Mouse (Mus musculus) gastrocnemius, postnatal 36 days (tissue): Measurements from ENCODE around the gene Ddc. TPM values are rescaled to one million over a fixed set of nuclear protein-coding genes. Genes with fewer than 3 reads are reported as not detected.

Experiments
- DNase-seq, 2 experiments: peaks; one replicate each; pipeline ENCODE4 v3.0.0; 2022
- intact Hi-C: fragments of 180-260 bp; cut with DNase I; formaldehyde crosslinking; loops from one replicate; pipeline ENCODE4 v1.15.1; 2025
- long read RNA-seq, 2 experiments: library from polyadenylated mRNA; stranded (forward); transcript quantifications; one replicate each; pipeline ENCODE4 v2.0.0; 2021
- total RNA-seq, 2 experiments: library from RNA; stranded (reverse); gene quantifications; 2 replicates each; pipeline ENCODE4 v1.2.3; 2021

The Ddc gene
- total RNA-seq = under 1 TPM; 0.66 to 0.86 TPM
- long read RNA-seq, experiment 1 = 0 reads
- long read RNA-seq, experiment 2, partial matches to known transcripts = 1 of 1 reads
- long read RNA-seq, experiment 2, other reads (novel, unspliced or antisense) = 0 of 1 reads

GRCm38 (mm10) chr11:11897645-11898357, at the start of gene Ddc:
Gene Ddc (minus strand): TSS chr11:11898144.
- intact Hi-C loops = no loop called here
- no peak for DNase-seq

GRCm38 (mm10) chr11:11945766-11946165, 47.8 kb upstream of the Ddc start:
- no peak for DNase-seq
- intact Hi-C loops = no loop called here

GRCm38 (mm10) chr11:11944814-11945213, 46.9 kb upstream of the Ddc start:
- intact Hi-C loops = no loop called here
- no peak for DNase-seq

GRCm38 (mm10) chr11:11944082-11944349, 46.1 kb upstream of the Ddc start:
- no peak for DNase-seq
- intact Hi-C loops = no loop called here

GRCm38 (mm10) chr11:11943240-11944081, 45.5 kb upstream of the Ddc start:
- intact Hi-C loops = no loop called here
- no peak for DNase-seq

GRCm38 (mm10) chr11:11942320-11943217, 44.6 kb upstream of the Ddc start:
- DNase-seq = no peak
- intact Hi-C loops = no loop called here

GRCm38 (mm10) chr11:11940833-11941681, 43.1 kb upstream of the Ddc start:
- intact Hi-C loops = no loop called here
- no peak for DNase-seq

- no peak for DNase-seq
- intact Hi-C loops = no loop called here
Measured at GRCm38 (mm10) chr11:11939611-11940010, 41.7 kb upstream of the Ddc start.

- intact Hi-C loops = no loop called here
- DNase-seq = no peak
Measured at GRCm38 (mm10) chr11:11938591-11938990, 40.6 kb upstream of the Ddc start.

- intact Hi-C loops = no loop called here
- DNase-seq = no peak
Measured at GRCm38 (mm10) chr11:11937340-11938030, 39.5 kb upstream of the Ddc start.

GRCm38 (mm10) chr11:11934808-11935207, 36.9 kb upstream of the Ddc start:
- no peak for DNase-seq
- intact Hi-C loops = no loop called here

- DNase-seq = no peak
- intact Hi-C loops = no loop called here
Measured at GRCm38 (mm10) chr11:11932102-11932789, 34.3 kb upstream of the Ddc start.

- intact Hi-C loops = no loop called here
- DNase-seq = no peak
Measured at GRCm38 (mm10) chr11:11931688-11932087, 33.7 kb upstream of the Ddc start.

- DNase-seq = no peak
- intact Hi-C loops = no loop called here
Measured at GRCm38 (mm10) chr11:11930527-11930926, 32.6 kb upstream of the Ddc start.

GRCm38 (mm10) chr11:11929059-11929458, 31.1 kb upstream of the Ddc start:
- DNase-seq = no peak
- intact Hi-C loops = loop anchor here (2.0 kb wide), 1 partner anchor 26 kb away; no protein-coding TSS in a partner anchor

GRCm38 (mm10) chr11:11928586-11928985, 30.6 kb upstream of the Ddc start:
- intact Hi-C loops = loop anchor here (2.0 kb wide), 1 partner anchor 26 kb away; no protein-coding TSS in a partner anchor
- DNase-seq = no peak

- DNase-seq = no peak
- intact Hi-C loops = no loop called here
Measured at GRCm38 (mm10) chr11:11923900-11924299, 26.0 kb upstream of the Ddc start.

- intact Hi-C loops = no loop called here
- no peak for DNase-seq
Measured at GRCm38 (mm10) chr11:11923345-11923744, 25.4 kb upstream of the Ddc start.

- DNase-seq = no peak
- intact Hi-C loops = no loop called here
Measured at GRCm38 (mm10) chr11:11922106-11922505, 24.2 kb upstream of the Ddc start.
